Mouse (Mus musculus) heart, postnatal 0 days (tissue): Measurements from ENCODE around the gene Pde7b.

Experiments used
- CTCF ChIP-seq: IDR thresholded peaks from 2 replicates; pipeline ENCODE4 v1.5.1; 2016; ENCODE audit warnings: antibody characterized with exemption, control low read depth, low read depth
- EP300 ChIP-seq: IDR thresholded peaks from 2 replicates; pipeline ENCODE4 v1.6.1; 2016; ENCODE audit warnings: antibody characterized with exemption, low read depth

DNA sequence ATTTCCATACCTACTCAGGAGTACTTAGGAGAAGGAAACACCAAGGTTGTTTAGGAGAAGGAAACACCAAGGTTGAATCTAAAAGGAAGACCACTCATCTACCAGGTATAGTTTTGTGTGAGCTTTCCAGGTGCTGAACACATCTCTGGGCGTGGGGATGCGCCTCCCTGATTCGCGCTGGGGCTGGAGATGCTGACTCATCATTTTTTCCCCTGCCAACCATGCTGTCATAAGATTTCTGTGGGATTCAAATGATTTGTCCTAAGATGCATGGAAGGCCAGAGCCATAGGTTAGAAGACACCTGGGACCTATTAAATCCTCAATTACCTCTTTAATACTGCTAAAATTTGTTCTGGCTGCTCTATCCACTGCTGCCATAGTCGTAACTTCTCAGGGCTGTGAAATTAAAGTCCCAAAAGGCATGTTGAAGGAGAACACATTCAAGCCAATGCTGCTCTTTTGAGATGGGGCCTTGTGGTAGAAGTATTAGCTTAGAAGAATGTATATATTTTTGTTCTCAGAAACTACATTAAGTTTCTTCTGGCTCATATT, 157.1 kb downstream of the Pde7b start:
- TF ChIP-seq CTCF (no peak), EP300 (no peak)
